Mouse (Mus musculus) thymus, postnatal 25 days (tissue): ENCODE results near the gene Prkab2.
A peak's percentile ranks its signal among the peaks of the same experiment; 100 is the strongest.

Experiments
- DNase-seq: peaks from one replicate; pipeline ENCODE4 v3.0.0; 2022

Prkab2 gene

GRCm38 (mm10) chr3:97657655-97658411 lies at the start of gene Prkab2:
TSS of gene Prkab2 (plus strand) at chr3:97658193.
- DNase-seq = peak; percentile 99

DNA sequence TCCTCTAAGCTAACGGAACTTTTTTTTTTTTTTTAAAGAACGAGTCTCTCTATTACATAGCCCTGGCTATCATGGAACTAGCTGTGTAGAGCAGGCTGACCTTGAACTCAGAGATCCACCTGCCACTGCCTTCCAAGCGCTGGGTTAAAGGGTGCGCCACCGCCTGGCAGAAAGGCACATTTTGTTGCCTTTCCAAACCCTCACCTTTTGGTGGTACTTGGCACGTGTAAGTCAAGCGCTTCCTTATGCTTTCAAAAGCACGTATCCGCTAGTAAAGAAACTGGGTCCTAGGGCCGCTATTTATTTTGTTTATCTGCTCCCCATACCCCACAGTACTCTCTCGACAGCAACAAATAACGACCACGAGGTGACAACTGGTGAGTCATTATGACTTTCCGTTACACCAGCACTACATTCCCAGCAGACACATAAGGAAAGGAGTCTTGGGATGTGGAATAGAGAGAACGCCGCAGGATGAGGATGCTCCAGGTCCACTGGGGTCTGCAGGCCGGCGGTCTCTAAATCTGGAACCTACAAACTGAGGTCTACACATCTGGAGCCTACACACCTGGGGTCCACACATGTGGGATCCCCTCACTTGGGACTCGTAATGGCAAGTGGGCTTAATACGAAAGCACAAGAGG lies 48.7 kb upstream of the Prkab2 start:
- peak; percentile 78 for DNase-seq

DNA sequence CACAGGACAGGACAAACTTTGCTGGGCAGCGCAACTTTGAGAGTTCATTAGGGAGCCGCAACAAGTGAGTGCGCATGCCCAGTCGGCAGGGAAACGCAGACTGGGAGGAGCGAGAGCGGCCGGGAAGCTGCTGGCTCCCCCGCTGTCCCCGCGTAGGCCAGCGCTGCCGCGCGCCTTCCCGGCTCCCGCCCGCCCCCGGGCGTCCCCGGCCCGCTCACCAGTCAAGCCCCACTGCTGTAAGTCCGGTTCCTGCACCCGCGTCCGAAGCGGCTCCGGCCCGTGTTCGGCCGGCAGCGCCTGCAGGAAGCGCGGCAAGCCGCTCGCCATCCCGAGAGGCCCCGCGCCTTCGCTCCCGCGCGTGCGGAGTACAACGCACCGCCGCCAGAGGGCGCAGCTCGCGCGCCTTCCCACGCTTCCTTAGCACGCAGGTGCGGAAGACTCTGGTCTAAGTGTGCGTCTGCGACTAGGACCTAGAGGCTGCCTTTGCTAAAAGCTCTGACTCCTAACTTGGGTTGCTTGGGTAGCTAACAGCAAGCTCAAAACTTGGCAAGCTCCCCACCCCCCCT lies 48.1 kb upstream of the Prkab2 start, which contains the start of gene Chd1l:
Chd1l (minus strand) TSS at position 359 of the 566 bp plus-strand sequence.
- peak; percentile 95 for DNase-seq

DNA sequence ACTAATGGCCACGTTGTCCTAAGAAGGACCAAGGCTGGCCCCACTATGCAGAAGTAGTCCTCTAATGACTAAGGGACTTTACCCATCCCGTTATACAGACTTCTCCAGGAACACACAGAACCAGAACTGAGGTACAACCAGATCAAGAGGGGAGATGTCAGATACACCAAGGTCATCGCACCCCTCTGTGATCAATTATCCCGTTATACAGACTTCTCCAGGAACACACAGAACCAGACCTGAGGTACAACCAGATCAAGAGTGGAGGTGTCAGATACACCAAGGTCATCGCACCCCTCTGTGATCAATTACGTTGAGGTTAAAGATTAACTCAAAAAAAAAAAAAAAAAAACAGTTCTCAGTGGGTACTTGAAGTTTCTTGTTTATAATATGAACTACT lies 47.0 kb upstream of the Prkab2 start:
- DNase-seq = no peak

DNA sequence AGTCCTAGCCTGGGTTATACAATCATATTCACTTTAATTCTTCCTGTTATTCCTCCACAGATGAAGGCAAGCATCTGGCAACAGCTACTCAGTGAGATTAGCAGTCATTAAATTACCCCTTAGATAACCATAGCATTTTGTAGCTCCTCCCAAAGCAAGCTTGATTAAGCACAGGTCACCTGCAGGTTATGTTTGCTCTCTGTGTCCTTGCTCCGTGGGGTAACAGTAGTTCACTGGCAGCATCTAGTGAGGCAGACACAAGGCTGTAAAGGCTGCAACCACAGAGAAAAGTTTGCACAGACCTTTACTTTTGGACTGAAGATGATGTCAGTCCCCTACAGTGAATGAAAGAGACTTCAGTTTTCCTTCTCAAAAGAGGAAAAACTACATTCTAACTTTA lies 42.8 kb upstream of the Prkab2 start:
- DNase-seq = no peak

GRCm38 (mm10) chr3:97615933-97616332 lies 42.1 kb upstream of the Prkab2 start:
- no peak for DNase-seq

GRCm38 (mm10) chr3:97617091-97617825 lies 40.7 kb upstream of the Prkab2 start:
- no peak for DNase-seq

GRCm38 (mm10) chr3:97617899-97618298 lies 40.1 kb upstream of the Prkab2 start:
- DNase-seq = no peak

- DNase-seq = no peak
Observed at GRCm38 (mm10) chr3:97620657-97621056, 37.3 kb upstream of the Prkab2 start.

DNA sequence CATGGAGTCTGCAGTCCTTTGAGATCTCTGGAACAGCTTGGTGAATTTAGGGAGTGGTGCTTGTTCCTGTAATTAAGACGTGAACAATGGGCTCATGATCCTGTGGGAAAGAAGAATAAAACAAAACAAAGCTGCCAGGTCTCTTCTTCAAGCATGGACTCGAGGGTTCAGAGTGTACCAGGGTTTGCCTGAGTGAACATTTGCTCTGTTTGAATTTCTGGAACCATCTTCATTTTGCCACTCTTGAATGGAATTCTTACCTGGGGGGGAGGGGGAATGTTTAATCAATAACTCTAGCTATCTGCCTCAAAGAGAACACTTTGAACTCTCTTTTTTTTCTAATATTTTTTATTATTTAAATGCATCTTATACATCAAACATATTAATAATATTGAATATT lies 33.4 kb upstream of the Prkab2 start:
- DNase-seq = no peak

DNA sequence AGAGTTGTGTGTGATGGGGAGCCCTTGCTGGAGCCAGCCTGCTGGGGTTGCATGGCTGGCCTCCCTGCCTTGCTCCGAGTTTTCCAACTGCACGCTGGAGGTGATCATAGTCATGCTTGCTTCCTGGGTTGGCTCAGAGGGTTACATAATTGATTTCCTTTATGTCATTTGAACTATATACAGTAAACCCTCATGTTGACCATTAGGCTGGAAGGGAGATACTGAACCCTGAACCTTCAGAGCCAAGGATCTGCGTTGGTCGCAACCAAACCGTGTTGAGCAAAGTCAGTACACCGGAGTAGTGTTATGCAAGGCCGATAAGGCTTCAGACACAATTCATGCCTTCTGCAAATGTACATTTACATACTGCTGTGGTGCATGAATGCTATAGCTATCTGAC lies 30.1 kb upstream of the Prkab2 start:
- no peak for DNase-seq

DNA sequence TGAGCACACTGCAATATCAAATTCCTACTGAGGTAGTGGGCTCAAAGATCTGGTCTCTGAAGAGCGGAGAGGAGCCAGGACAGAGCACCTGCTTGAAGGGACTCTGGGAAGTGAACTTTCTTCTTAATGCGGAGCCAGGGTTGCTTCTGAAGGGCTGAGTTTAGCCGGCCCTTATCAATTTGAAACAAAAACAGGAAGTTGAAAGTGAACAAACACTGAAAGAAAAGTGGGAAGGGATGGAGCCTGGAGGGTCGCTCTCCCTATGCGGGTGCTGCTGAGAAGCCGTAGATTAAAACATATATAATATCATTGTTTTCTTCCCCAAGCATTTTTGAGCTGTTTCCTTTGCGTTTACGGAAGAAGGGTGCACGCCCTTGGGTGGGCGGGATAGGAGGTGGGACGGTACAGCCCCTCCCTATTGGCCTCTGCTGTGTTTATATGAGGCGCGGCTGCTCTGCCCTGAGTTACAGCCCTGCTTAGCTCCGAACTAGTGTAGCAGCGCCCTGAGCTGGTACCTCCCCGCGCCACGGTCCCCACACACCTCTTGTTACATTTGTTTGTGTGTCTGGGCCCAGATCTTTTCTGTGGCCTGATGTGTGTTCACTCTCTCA lies 29.5 kb upstream of the Prkab2 start, which contains the start of gene Fmo5:
Fmo5 (plus strand) TSS at position 414 of the 611 bp plus-strand sequence.
- DNase-seq = peak; percentile 81

- no peak for DNase-seq
Observed at GRCm38 (mm10) chr3:97629941-97630340, 28.1 kb upstream of the Prkab2 start.

DNA sequence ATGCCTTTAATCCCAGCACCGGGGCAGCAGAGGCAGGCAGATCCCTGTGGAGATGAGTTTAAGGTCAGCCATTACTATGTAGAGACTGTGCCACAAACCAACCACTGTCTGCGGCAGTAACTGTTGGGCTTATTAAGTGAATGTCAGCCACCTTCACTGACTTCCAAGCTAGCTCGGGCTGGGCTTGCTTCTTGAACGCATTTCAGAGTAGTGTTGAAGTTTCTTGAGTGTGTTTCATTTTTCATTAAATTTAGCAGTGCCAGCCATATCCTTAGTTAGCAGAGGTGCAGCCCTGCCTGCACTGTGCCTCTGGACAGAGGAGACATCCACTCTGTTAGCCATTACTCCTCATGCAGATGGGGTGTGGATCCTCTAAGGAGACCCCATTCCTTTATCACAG lies 27.2 kb upstream of the Prkab2 start:
- DNase-seq = no peak

DNA sequence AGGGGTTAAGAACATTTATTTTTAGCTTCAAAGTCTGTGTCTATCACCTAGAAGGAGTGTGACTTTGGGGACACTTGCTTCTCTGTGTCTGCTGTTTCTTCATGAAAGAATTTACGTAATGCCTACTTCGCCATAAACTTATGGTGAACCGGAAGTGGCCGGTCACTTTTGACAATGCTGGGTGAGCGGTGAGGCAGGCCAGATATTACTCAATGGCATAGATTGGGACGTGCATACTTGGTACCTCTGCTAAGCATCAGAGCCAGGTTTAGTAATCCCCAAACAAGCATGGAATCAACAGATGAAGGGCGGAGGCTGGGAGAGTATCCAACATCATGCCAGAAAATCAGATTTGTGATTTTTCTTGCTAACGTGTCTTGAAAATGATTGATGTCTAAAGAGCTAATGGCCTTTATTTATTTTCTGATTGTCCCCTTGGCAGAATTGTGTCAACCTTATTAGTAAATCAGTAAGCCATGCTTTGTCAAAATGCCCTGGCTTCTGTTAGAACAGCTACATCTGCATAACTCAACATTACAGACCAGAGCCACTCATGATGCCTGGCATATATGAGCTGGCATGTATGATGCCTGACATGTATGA lies 26.6 kb upstream of the Prkab2 start:
- DNase-seq = no peak

DNA sequence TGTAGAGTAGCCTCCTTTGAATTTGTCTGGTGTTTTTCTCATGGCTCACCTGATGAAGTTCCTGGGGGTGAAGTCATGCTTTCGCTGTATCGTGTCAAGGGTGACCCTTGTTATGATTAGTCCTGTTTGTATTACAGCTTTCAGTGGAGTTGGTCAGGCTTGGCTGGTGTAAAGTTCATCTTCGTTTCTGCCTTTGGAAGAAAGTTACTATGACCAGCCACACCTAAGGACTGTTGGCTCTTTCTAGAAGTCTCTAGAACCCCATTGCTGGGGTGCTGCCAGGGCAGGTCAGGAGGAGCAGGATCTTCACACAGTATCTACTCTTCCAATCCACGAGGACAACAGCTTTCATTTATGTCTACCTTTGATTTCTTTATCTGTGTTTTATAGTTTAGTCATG lies 24.5 kb upstream of the Prkab2 start:
- no peak for DNase-seq

DNA sequence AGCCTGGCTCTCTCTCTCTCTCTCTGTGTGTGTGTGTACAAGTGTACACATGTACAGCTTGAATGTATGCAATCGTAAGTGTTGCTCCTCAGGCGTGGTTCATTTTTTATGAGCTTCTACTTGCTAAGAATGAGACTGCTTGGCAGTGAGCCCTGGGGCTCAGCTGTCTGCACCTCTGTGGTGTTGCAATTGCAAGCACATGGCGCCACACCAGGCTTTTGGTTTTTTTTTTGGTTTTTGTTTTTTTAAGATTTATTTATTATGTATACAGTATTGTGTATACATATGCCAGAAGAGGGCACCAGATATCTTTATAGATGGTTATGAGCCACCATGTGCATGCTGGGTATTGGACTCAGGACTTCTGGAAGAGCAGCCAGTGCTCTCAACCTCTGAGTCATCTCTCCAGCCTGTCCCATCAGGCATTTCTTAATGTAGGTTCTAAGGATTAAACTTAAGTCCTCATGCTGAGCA lies 23.7 kb upstream of the Prkab2 start:
- DNase-seq = no peak

DNA sequence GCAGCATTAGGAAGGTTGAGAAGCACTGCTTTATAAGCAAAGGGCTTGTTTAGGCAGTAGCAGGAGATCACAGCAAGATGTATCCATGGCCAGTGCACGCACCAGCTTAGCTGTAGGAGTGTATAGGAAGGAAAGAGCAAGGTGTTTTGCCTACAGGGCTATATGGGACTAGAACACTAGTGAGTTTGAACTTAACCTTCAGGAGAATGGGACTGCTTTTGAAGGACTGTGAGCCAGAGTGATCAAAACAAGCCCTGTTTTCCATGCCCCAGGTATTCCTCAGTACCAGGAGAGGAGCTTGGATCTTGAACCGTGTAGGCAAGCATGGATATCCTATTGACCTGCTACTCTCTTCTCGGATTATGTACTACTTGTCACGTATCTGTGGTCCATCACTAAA lies 16.6 kb upstream of the Prkab2 start:
- no peak for DNase-seq

DNA sequence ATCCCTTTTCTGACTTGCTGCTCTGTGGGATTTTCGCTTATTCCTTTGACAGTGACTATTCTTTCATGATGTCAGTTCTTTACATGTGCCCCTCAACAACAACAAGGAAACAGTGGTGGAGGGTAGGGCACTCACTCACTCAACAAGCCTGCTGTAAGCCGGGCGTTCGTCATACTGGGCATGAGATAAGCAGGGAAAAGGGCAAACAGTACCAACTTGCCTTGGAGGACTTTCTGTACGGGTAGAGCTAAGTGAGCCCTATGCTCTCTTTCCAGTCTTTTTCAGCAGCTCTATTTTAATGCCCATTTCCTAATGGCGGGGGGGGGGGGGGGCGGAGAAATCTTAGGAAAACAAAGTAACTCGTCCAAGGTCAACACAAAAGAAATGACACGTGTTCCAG lies 16.0 kb upstream of the Prkab2 start:
- no peak for DNase-seq

DNA sequence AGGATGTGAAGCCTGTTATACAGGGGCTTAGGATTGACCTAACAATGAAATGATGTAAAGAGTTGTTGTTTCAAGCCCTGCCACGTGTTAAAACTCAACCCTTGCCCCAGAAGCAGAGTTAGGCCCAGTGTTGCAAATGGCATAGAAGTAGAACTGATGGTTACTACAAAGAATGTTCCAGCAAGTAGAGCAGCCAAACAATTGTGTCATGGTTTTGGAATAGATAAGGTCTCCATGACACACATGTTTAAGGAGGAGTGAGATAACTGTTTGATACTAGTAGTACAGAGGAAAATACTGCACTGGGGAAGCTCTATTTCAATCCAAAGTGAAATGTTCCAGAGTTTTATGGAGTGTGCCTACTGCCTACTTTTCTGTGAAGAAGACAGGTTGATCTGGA lies 9.5 kb upstream of the Prkab2 start:
- DNase-seq = no peak

- no peak for DNase-seq
Observed at GRCm38 (mm10) chr3:97649022-97649421, 9.0 kb upstream of the Prkab2 start.

DNA sequence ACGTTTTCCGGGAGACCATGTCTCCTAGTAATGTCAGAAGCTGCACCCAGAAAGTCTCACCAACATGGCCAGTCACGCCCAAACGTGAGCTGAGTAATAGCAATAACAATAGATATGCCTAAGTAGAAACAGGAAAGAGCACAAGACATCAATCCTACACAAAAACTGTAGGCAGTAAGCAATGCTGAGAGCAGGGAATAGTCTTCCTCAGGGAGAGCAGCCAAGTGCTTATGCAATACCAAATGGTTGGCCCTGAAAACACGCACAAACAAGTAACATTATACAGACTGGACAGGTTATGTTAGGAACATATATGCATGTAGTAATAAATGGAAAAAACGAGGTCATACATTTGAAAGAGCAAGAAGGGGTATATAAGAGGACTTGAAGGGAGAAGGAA lies 8.5 kb upstream of the Prkab2 start:
- no peak for DNase-seq
